In genomic region chr19:44582638-44583309, GRCm38 (mm10) we compare ENCODE assay signal across 9 mouse cellular contexts. TPM values are rescaled to one million over a fixed set of nuclear protein-coding genes. Genes with fewer than 3 reads are reported as not detected.
DNase-seq lines count a peak whose midpoint lies in the region; ATAC-seq and TF ChIP-seq lines count a peak whose summit lies in the region.
"Had no signal": no experiment of that assay in that cellular context is flagged by ENCODE, and none has a peak within 500 bp of the region (broad histone marks: within the 10 kb centered on the region; RNA-seq: fewer than 3 reads in every experiment).

No protein-coding gene starts in this region.

- peak; percentile 100 for TF ChIP-seq CTCF in heart, postnatal 0 days (IDR thresholded peaks at IDR 0.05; ENCODE audit: low read depth)
- TF ChIP-seq CTCF in liver, embryonic 14.5 days (IDR thresholded peaks at IDR 0.05; ENCODE audit: low read depth), result peak; percentile 99
- peak; percentile 100 for TF ChIP-seq CTCF in stomach, postnatal 0 days (IDR thresholded peaks at IDR 0.05; ENCODE audit: low read depth)

- H3K27me3 ChIP-seq in forebrain, embryonic 11.5 days (ENCODE audit: control insufficient read depth, insufficient read depth, low read length), result peaks cover 6% of the 10 kb centered on the region; the same call in 1 of the 2 replicates
- peaks cover 24% of the 10 kb centered on the region; the same call in 1 of the 2 replicates for H3K27me3 ChIP-seq in heart, postnatal 0 days (ENCODE audit: control insufficient read depth, insufficient read depth, low read length)
- H3K27me3 ChIP-seq in liver, embryonic 14.5 days (ENCODE audit: control insufficient read depth, insufficient read depth, low read length), result no peaks in the 10 kb centered on the region; the same call in 1 of the 2 replicates
- H3K27me3 ChIP-seq in neural tube, embryonic 12.5 days (replicated peaks), result peaks cover 15% of the 10 kb centered on the region
- H3K27me3 ChIP-seq in stomach, postnatal 0 days (ENCODE audit: control insufficient read depth, insufficient read depth, low read length), result no peaks in the 10 kb centered on the region

- H3K4me2 ChIP-seq in forebrain, embryonic 11.5 days (ENCODE audit: low read depth, low read length, severe bottlenecking), result no peak overlapping the region
- no peak overlapping the region for H3K4me2 ChIP-seq in heart, postnatal 0 days (ENCODE audit: low read depth, low read length)
- no peak overlapping the region for H3K4me2 ChIP-seq in liver, embryonic 14.5 days (ENCODE audit: low read depth)
- no peak overlapping the region for H3K4me2 ChIP-seq in neural tube, embryonic 12.5 days (replicated peaks)
- H3K4me2 ChIP-seq in stomach, postnatal 0 days (replicated peaks; ENCODE audit: low read depth), result no peak overlapping the region

- H3K36me3 ChIP-seq in forebrain, embryonic 11.5 days (ENCODE audit: control insufficient read depth, insufficient read depth, low read length), result no peaks in the 10 kb centered on the region; the same call in 1 of the 2 replicates
- H3K36me3 ChIP-seq in heart, postnatal 0 days (replicated peaks; ENCODE audit: control insufficient read depth, insufficient read depth, low read length), result no peaks in the 10 kb centered on the region
- no peaks in the 10 kb centered on the region for H3K36me3 ChIP-seq in liver, embryonic 14.5 days (replicated peaks; ENCODE audit: control insufficient read depth, insufficient read depth, low read depth)
- H3K36me3 ChIP-seq in neural tube, embryonic 12.5 days, result no peaks in the 10 kb centered on the region
- no peaks in the 10 kb centered on the region for H3K36me3 ChIP-seq in stomach, postnatal 0 days (ENCODE audit: control insufficient read depth, insufficient read depth, low read length)

- no peak overlapping the region for H3K4me3 ChIP-seq in forebrain, embryonic 11.5 days (ENCODE audit: low read depth, low read length)
- H3K4me3 ChIP-seq in heart, postnatal 0 days (ENCODE audit: low read depth, low read length), result no peak overlapping the region
- H3K4me3 ChIP-seq in liver, embryonic 14.5 days (ENCODE audit: insufficient read depth in 1 of 2, low read depth in 2 of 2, low read length in 2 of 2), result no peak overlapping the region
- no peak overlapping the region for H3K4me3 ChIP-seq in neural tube, embryonic 12.5 days
- H3K4me3 ChIP-seq in stomach, postnatal 0 days (ENCODE audit: low read depth, low read length), result no peak overlapping the region

- no peak for TF ChIP-seq EP300 in heart, postnatal 0 days (IDR thresholded peaks at IDR 0.05; ENCODE audit: low read depth)
- no peak for TF ChIP-seq EP300 in liver, embryonic 14.5 days (IDR thresholded peaks at IDR 0.05; ENCODE audit: low read depth)
- no peak for TF ChIP-seq EP300 in stomach, postnatal 0 days (optimal IDR thresholded peaks at IDR 0.05)

- no peaks in the 10 kb centered on the region for H3K4me1 ChIP-seq in forebrain, embryonic 11.5 days (replicated peaks; ENCODE audit: control insufficient read depth, insufficient read depth, low read length)
- H3K4me1 ChIP-seq in heart, postnatal 0 days (ENCODE audit: control insufficient read depth, insufficient read depth), result no peaks in the 10 kb centered on the region
- H3K4me1 ChIP-seq in liver, embryonic 14.5 days (replicated peaks; ENCODE audit: control insufficient read depth in 2 of 2, insufficient read depth in 2 of 2, low read length in 1 of 2), result no peaks in the 10 kb centered on the region
- 0 out of 2 replicates have a peak, but pooled peaks cover 3% of the 10 kb centered on the region for H3K4me1 ChIP-seq in neural tube, embryonic 12.5 days
- H3K4me1 ChIP-seq in stomach, postnatal 0 days (replicated peaks; ENCODE audit: control insufficient read depth, insufficient read depth), result no peaks in the 10 kb centered on the region

- H3K27ac ChIP-seq in forebrain, embryonic 11.5 days (ENCODE audit: low read depth, low read length), result no peak overlapping the region
- no peak overlapping the region for H3K27ac ChIP-seq in heart, postnatal 0 days (ENCODE audit: low read depth)
- H3K27ac ChIP-seq in liver, embryonic 14.5 days, result no peak overlapping the region
- no peak overlapping the region for H3K27ac ChIP-seq in neural tube, embryonic 12.5 days
- no peak overlapping the region for H3K27ac ChIP-seq in stomach, postnatal 0 days (replicated peaks)

- H3K9me3 ChIP-seq in forebrain, embryonic 11.5 days (ENCODE audit: control insufficient read depth, low read length), result no peaks in the 10 kb centered on the region
- no peaks in the 10 kb centered on the region for H3K9me3 ChIP-seq in heart, postnatal 0 days (replicated peaks; ENCODE audit: control insufficient read depth, low read length)
- H3K9me3 ChIP-seq in liver, embryonic 14.5 days (ENCODE audit: control insufficient read depth, low read length), result no peaks in the 10 kb centered on the region
- no peaks in the 10 kb centered on the region for H3K9me3 ChIP-seq in neural tube, embryonic 12.5 days
- no peaks in the 10 kb centered on the region for H3K9me3 ChIP-seq in stomach, postnatal 0 days (ENCODE audit: control insufficient read depth, low read length)

- WGBS in forebrain, embryonic 11.5 days, result 32% methylated on average over 9 of the region's 9 CpGs
- WGBS in heart, postnatal 0 days, result 37% methylated on average over 9 of the region's 9 CpGs
- 32% methylated on average over 9 of the region's 9 CpGs for WGBS in liver, embryonic 14.5 days (ENCODE audit: insufficient replicate concordance)
- WGBS in neural tube, embryonic 12.5 days, result 33% methylated on average over 9 of the region's 9 CpGs
- 37% methylated on average over 9 of the region's 9 CpGs for WGBS in stomach, postnatal 0 days

- peak; percentile 84 to 91 for DNase-seq in CD8-positive naive resting alpha-beta T cell, adult 2 months (ENCODE audit: low read depth in 2 of 2, low spot score in 2 of 2)
- peak; percentile 77 for DNase-seq in c-Kit-positive CD71-negative TER-119-negative erythroid progenitor cells, embryonic 14.5 days (ENCODE audit: low read depth)
- DNase-seq in forebrain, embryonic 11.5 days (ENCODE audit: low spot score), result peak; percentile 96
- peak; percentile 83 for DNase-seq in heart, postnatal 0 days (ENCODE audit: low spot score)
- peak; percentile 90 to 97 for DNase-seq in kidney, postnatal 36 days
- DNase-seq in liver, embryonic 14.5 days (ENCODE audit: low read depth in 3 of 3, low spot score in 3 of 3), result peak; percentile 46 to 54 (median 46)
- peak; percentile 93 for DNase-seq in stomach, postnatal 0 days (ENCODE audit: low spot score)

- no peak overlapping the region for H3K9ac ChIP-seq in forebrain, embryonic 11.5 days (ENCODE audit: low read length)
- H3K9ac ChIP-seq in heart, postnatal 0 days (replicated peaks; ENCODE audit: low read depth, low read length), result no peak overlapping the region
- no peak overlapping the region for H3K9ac ChIP-seq in liver, embryonic 14.5 days (replicated peaks)
- H3K9ac ChIP-seq in neural tube, embryonic 12.5 days, result no peak overlapping the region
- no peak overlapping the region for H3K9ac ChIP-seq in stomach, postnatal 0 days (ENCODE audit: low read length)

- ATAC-seq in forebrain, embryonic 11.5 days (replicated peaks; ENCODE audit: low FRiP score), result peak; percentile 74
- ATAC-seq in heart, postnatal 0 days (ENCODE audit: insufficient read depth, low read depth), result peak; percentile 81
- ATAC-seq in liver, embryonic 14.5 days (ENCODE audit: insufficient read depth), result peak; percentile 41; the same call in 1 of the 2 replicates
- peak; percentile 78 for ATAC-seq in neural tube, embryonic 12.5 days (ENCODE audit: low FRiP score, low read depth)
- ATAC-seq in stomach, postnatal 0 days (ENCODE audit: low FRiP score, low TSS enrichment), result peak; percentile 89

RNA-seq across cellular contexts. Expression of gene Hif1an, which starts 20.1 kb away (rescaled TPM):
- 33.0 and 33.3 TPM in 2 replicates for polyA plus RNA-seq in forebrain, embryonic 11.5 days (2014; fragmentation: Nextera tagmentation; extraction: Ambion mirVana)
- 10.5 and 16.9 TPM in 2 replicates for total RNA-seq in heart, postnatal 0 days (2014; rRNA removed; ENCODE audit: low replicate concordance)
- 14.4 and 15.9 TPM in 2 replicates for polyA plus RNA-seq in heart, postnatal 0 days (2015; fragmentation: Nextera tagmentation; extraction: Ambion mirVana)
- 5.7 and 6.6 TPM in 2 replicates for polyA plus RNA-seq in liver, embryonic 14.5 days (2012; rRNA removed)
- 6.5 and 7.2 TPM in 2 replicates for polyA plus RNA-seq in liver, embryonic 14.5 days (2014; fragmentation: Nextera tagmentation; extraction: Ambion mirVana)
- 36.2 and 38.0 TPM in 2 replicates for polyA plus RNA-seq in neural tube, embryonic 12.5 days (2016; fragmentation: Nextera tagmentation; extraction: Ambion mirVana)
- 10.1 and 10.5 TPM in 2 replicates for polyA plus RNA-seq in stomach, postnatal 0 days (2015; fragmentation: Nextera tagmentation; extraction: Ambion mirVana)

RNA-seq across cellular contexts. Expression of gene Ndufb8, which starts 27.5 kb away (rescaled TPM):
- 424 and 454 TPM in 2 replicates for polyA plus RNA-seq in forebrain, embryonic 11.5 days (2014; fragmentation: Nextera tagmentation; extraction: Ambion mirVana)
- 1,695 and 1,852 TPM in 2 replicates for total RNA-seq in heart, postnatal 0 days (2014; rRNA removed; ENCODE audit: low replicate concordance)
- 2,183 and 2,286 TPM in 2 replicates for polyA plus RNA-seq in heart, postnatal 0 days (2015; fragmentation: Nextera tagmentation; extraction: Ambion mirVana)
- 209 and 212 TPM in 2 replicates for polyA plus RNA-seq in liver, embryonic 14.5 days (2012; rRNA removed)
- 347 and 349 TPM in 2 replicates for polyA plus RNA-seq in liver, embryonic 14.5 days (2014; fragmentation: Nextera tagmentation; extraction: Ambion mirVana)
- polyA plus RNA-seq in neural tube, embryonic 12.5 days (2016; fragmentation: Nextera tagmentation; extraction: Ambion mirVana), result 546 TPM in 2 replicates
- polyA plus RNA-seq in stomach, postnatal 0 days (2015; fragmentation: Nextera tagmentation; extraction: Ambion mirVana), result 584 and 594 TPM in 2 replicates

RNA-seq across cellular contexts. Expression of gene Gm20538, which starts 30.1 kb away (rescaled TPM):
- polyA plus RNA-seq in forebrain, embryonic 11.5 days (2014; fragmentation: Nextera tagmentation; extraction: Ambion mirVana), result not detected in 2 replicates
- not detected in 2 replicates for total RNA-seq in heart, postnatal 0 days (2014; rRNA removed; ENCODE audit: low replicate concordance)
- polyA plus RNA-seq in heart, postnatal 0 days (2015; fragmentation: Nextera tagmentation; extraction: Ambion mirVana), result not detected in 2 replicates
- not detected in 2 replicates for polyA plus RNA-seq in liver, embryonic 14.5 days (2012; rRNA removed)
- not detected in 2 replicates for polyA plus RNA-seq in liver, embryonic 14.5 days (2014; fragmentation: Nextera tagmentation; extraction: Ambion mirVana)
- polyA plus RNA-seq in neural tube, embryonic 12.5 days (2016; fragmentation: Nextera tagmentation; extraction: Ambion mirVana), result not detected in 2 replicates
- 0.70 TPM in 1 of 2 replicates, not detected in the other for polyA plus RNA-seq in stomach, postnatal 0 days (2015; fragmentation: Nextera tagmentation; extraction: Ambion mirVana)
- polyA plus RNA-seq: gonadal fat pad, adult 2 months had no signal

RNA-seq across cellular contexts. Expression of gene Sec31b, which starts 37.1 kb away (rescaled TPM):
- 0.81 and 0.84 TPM in 2 replicates for polyA plus RNA-seq in forebrain, embryonic 11.5 days (2014; fragmentation: Nextera tagmentation; extraction: Ambion mirVana)
- total RNA-seq in heart, postnatal 0 days (2014; rRNA removed; ENCODE audit: low replicate concordance), result 4.2 and 5.5 TPM in 2 replicates
- 1.6 and 1.8 TPM in 2 replicates for polyA plus RNA-seq in heart, postnatal 0 days (2015; fragmentation: Nextera tagmentation; extraction: Ambion mirVana)
- polyA plus RNA-seq in liver, embryonic 14.5 days (2012; rRNA removed), result 0.46 and 0.48 TPM in 2 replicates
- 0.11 and 0.20 TPM in 2 replicates for polyA plus RNA-seq in liver, embryonic 14.5 days (2014; fragmentation: Nextera tagmentation; extraction: Ambion mirVana)
- polyA plus RNA-seq in neural tube, embryonic 12.5 days (2016; fragmentation: Nextera tagmentation; extraction: Ambion mirVana), result 0.40 and 0.43 TPM in 2 replicates
- 0.19 and 0.34 TPM in 2 replicates for polyA plus RNA-seq in stomach, postnatal 0 days (2015; fragmentation: Nextera tagmentation; extraction: Ambion mirVana)

Comparison
In these comparisons a context has a peak if more than half of its experiments do, and no peak if none do; other contexts are left out.
1. DNase-seq: peak in every context shown above with its lines; median percentile 96 in forebrain, embryonic 11.5 days; 94 in kidney, postnatal 36 days; 93 in stomach, postnatal 0 days; 88 in CD8-positive naive resting alpha-beta T cell, adult 2 months; 83 in heart, postnatal 0 days; 77 in c-Kit-positive CD71-negative TER-119-negative erythroid progenitor cells, embryonic 14.5 days; 46 in liver, embryonic 14.5 days.